Mouse (Mus musculus) kidney, adult 2 months (tissue): ENCODE results near the gene Nlk.

ENCODE experiments used
- CTCF ChIP-seq: fragments of 200-500 bp; conservative IDR thresholded peaks from 2 replicates; pipeline ENCODE4 v1.5.1; 2011; ENCODE audit warnings: low read depth, mild to moderate bottlenecking, control low read depth, low read length, moderate library complexity, mixed read lengths; ENCODE audit not compliant: insufficient read depth, insufficient read length
- POLR2A ChIP-seq: fragments of 200-500 bp; IDR thresholded peaks from one replicate; pipeline ENCODE4 v1.6.1; 2011; ENCODE audit warnings: low read depth, low read length, control low read depth

DNA sequence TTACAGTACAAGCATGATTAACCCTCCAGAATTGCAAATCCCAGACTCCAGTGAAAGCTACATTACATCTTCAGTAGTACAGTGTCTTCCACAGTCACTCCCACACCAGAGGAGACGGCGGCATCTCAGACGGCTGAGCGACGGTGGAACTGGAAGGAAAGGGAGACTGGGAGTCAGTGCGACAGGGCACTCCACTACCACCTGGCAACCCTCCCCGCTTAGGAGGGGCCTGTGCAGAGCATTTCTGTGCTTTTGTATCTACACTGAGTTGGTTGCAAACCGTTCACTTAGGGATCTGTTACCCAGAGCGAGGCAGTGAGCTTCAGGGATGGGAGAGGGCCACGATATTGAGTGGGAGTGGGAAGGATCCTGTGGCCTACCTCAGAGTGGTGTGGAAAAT, 128.3 kb downstream of the Nlk start:
- TF ChIP-seq POLR2A (no peak), CTCF (no peak)
